Mouse (Mus musculus) thymus, postnatal 14 days (tissue): Measurements from ENCODE around the gene AW551984.

ENCODE experiments used
- DNase-seq: peaks from one replicate; pipeline ENCODE4 v3.0.0; 2021

AW551984 gene

DNA sequence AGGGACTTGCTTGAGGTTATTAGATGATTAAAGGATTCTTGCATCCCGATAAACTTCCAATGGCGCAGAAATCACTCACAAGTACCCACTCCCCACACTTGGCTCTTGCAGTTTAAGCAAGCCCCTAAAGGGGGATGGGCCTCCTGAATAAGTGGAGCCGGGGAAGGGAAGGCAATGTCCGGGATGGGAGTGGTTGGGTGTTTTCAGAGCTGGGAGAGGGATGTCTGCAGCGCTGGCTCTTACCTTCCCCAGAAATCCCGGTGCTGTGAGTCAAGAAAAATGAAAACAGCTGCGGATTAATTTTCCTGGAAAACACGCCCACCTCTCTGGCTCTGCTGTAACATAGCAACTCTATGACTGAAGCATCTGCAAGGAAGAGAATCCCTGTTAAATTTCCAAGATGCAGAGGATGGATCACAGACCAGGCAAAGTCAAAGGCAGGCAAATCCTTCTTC is at the start of gene AW551984:
TSS of gene AW551984 (minus strand) at position 405 of the 455 bp plus-strand sequence.
- no peak for DNase-seq

DNA sequence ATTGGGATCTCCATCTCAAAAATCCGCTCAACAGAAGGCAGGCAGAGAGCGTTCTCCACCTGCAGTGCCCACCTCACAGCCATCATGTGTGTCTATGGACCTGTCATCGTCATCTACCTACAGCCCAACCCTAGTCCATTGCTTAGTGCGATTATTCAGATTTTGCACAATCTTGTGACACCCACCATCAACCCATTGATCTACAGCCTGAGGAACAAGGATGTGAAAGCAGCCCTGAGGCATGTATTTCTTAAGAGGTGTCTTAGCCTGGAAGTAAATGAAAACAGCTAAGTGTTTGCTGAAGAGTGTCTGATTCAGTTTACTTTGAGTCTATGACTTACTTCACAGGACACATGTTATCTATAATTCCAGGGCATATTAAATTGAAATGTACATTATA is 43.2 kb upstream of the AW551984 start:
- no peak for DNase-seq

DNA sequence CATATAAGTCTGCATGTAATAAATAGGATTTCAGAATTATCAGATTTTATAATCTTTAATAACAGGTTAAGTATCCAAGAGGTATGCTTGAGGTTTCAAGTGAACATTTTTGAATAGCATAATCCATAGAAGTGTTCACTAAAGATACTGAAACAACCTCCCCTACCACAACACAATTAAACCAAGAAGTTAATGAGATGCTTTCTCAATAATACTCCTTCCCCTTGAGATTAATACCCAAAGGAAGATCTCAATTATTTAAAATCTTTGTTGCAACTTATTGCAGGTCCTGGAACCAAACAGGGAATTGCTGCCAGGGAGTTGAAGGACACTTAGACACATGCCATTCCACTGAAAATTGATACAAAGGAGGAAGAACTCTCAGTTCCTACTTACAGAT is 40.6 kb upstream of the AW551984 start, which contains the start of gene Olfr961:
TSS of gene Olfr961 (plus strand) at position 301 of the 400 bp plus-strand sequence.
- DNase-seq: no peak

DNA sequence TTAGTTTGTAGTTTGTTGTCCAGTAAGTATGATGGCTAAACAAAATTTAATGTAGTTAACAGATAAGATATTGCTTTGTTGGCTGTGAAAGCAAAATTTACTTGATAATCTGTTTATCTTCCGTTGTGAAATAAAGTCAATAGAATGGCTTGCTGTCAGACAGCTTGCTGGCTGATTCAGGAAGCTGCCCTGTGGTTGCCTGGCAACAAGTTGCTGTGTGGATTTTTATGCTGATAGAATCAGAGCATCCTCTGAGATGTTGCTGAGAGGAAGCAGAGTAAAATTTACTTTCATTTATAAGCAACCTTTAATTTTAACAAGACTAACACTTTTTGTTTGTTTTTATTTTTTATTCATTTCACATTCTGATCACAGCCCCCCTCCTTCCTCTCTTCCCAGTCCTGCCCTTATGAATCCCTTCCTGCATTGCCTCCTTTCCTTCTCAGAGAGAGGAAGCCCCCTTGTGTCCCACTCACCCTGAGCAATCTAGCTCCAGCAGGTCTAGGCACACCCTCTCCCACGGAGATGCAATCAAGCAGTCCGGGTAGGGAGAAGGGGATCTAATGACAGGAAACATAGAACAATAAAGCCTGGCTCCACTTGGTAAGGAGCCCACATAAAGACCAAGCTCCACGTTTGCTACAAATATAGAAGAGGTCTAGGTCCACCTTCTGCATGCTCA is 29.9 kb upstream of the AW551984 start:
- no peak for DNase-seq

DNA sequence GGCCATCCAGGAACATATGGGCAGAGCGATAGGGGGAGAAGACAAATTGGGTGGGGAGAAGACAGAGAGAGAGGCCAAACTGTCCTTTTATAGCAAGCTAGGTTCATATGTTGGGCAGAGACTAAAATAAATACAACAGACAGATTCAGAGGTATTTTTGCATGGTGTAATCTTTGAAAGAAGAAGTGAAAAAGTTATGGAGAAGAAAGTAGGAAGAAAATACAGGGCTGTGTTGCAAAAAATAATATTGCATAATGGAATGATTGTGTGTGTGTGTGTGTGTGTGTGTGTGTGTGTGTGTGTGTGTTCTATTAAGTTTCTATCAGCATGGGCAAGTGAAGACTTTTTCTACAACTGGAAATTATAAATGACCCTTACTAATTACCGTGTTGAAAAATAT is 24.9 kb upstream of the AW551984 start:
- DNase-seq: no peak

DNA sequence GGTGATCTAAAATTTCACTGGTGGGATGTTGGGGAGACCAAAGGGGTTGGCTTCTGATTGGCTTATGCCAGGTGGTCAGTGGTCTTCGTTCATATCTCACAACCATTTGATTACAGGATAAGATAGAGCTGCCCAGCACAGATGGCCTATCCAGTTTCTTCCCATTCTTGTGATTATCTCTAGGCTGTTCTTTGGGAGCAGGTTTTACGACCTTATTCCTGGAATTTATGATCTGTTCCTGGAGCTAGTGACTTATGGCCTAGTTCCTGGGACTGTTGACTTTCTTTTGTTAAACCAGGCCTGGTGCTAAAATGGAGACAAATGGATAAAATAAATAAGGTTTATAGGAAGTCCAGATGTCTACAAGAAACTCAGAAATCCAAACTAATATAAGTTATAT is 20.5 kb upstream of the AW551984 start:
- DNase-seq: no peak

DNA sequence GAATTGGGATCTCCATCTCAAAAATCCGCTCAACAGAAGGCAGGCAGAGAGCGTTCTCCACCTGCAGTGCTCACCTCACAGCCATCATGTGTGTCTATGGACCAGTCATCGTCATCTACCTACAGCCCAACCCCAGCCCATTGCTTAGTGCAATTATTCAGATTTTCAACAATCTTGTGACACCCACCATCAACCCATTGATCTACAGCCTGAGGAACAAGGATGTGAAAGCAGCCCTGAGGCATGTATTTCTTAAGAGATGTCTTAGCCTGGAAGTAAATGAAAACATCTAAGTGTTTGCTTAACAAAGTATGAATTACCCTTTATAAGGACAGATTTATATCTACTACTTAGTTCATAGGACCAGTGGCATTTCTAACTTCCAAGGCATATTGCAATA is 19.6 kb upstream of the AW551984 start:
- no peak for DNase-seq

DNA sequence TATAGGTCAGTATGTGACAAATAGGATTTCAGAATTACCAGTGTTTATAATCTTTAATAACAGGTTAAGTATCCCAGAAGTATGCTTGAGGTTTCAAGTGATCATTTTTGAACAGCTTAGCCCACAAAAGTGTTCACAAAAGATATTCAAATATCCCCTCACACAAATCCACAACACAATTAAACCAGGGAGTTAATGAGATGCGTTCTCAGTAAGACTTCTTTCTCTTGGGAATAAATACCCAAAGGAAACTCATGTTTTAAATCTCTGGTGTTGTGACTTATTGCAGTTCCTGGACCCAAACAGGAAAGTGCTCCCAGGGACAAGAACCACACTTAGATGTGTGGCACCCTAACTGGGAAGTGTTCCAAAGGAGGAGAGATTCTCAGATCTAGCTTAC is 16.9 kb upstream of the AW551984 start, which contains the start of gene Olfr960:
TSS of gene Olfr960 (plus strand) at position 301 of the 400 bp plus-strand sequence.
- no peak for DNase-seq

DNA sequence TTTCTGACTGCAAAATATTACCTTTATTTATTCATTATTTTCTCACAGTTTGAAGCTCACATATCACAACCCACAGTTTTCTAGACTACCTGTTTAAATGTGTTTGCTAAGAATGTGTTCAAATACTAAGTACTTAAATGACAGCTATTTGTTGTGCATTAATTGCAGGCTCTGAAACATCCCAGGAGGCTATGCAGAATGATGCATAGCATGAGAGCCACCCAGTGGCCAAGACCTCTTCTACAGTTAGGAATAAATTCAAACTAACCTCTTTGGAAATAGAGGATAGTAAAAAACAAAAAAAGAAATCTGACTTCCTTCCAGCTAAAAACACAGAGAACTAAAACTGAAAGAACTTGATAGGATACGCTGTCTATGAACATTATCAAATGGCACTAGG is 7.8 kb upstream of the AW551984 start:
- DNase-seq: no peak

DNA sequence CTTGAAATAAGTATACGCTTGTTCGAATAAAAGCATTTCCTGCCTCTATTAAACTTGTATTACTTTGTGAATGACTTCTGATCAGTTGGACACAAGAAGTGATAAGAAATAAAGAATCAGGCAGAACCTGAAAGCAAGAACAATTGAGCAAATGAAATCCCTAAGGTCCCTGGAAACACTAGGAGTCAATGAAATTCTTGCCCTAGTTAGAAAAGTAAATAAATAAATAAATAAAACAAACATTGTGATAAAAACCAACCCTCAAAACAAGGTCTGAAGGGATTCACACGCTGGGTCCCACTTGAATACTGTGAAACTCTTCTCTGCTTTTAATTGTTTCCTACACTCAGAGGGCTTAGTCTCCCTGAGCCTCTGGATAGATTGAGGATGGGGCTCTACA is 6.2 kb upstream of the AW551984 start, which contains the start of gene Olfr148:
TSS of gene Olfr148 (plus strand) at position 301 of the 400 bp plus-strand sequence.
- no peak for DNase-seq

DNA sequence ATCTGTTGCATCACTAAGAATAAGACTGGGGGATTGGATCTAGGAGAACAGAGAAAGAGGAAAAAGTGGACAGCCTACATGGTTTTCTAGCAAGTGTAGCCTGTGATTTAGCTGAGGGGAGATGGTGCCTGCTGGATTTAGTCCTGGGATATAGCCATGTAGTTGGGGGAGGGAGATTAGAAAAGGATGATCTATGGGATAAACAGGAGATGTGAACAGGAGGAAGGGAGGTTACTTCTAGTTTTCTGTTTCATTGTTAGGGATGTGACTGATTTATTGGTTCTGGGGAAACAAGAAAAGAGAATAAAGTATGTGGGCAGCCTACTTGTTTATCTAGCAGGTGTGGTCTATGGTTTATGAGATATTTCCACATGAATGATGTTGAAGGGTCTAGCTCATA is 4.3 kb upstream of the AW551984 start:
- DNase-seq: no peak

DNA sequence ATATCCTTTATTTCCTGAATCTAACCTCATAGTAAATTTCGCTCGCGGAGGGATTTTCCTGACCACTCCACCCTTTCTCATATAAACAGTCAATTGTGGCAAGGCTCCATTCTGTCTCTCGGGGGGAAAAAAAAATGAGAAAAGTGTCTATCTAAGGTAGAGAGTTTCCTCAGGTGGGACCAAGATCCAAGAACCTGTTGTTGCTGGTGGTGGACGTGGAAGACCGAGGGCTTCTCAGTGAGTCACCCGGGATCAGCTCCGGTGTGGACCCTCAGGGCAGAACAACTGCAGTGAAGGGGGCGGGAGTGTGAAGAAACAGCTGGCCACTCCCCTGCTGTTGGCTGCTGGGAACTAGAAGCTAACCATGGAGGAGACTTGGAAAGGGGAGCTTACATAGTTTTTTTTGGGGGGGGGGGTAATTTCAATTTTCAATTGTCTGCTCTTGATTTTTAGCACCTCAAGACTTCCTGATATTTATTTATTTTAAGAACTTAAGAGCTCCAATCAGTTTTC is 814 bp downstream of the AW551984 start:
- DNase-seq: no peak

DNA sequence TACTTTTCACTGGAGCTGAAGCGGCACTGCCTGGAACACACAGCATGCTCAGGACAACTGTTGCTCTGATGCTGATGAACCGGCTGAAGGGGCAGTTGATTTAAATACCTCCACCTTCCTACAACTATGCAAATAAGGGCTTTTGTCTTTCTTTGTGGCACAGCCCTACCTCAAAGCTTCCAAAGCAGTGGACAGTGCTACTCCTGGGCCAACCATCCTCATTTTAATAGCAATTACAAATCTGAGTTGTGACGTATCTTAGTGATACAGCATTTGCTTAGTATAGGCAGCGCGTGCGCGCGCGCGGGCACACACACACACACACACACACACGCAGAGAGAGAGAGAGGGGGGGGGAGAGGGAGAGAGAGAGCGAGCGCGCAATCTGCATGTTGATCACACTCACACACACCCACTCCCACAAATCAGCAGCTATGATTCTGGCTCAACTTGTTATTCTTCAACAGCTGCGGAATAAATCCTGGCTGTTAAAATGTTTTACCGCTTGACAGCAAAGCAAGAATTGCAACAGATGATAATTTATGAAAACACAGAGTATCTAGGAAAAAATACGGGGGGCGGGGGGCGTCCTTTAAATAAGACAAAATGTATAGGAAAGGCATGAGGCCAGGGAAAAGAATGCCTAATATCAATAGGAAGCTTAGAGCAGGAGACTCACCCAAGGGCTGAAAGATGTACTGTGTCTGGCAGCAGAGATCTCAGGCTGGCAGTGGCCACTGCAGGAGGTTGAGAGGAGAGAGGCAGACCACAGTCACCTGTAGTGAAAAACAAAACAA is 1.5 kb downstream of the AW551984 start:
- DNase-seq: no peak

DNA sequence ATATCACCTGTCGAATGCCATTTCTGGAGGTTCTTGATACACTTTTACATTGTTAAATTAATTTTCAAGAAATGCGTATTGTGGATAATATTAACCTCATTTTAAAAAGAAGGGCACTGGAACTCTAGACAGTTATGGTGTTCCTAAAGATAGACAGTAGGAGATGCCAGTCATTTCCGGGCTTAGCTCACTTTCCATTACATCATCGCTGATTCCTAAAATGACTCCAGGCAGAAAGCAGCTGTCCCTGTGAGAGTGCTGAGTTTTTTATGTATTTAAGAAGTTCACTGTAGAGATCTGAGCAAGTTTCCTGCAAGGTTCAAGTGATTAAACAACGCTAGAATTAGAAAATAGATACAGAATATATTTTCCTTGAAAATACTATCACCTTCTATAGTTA is 27.2 kb downstream of the AW551984 start:
- no peak for DNase-seq

DNA sequence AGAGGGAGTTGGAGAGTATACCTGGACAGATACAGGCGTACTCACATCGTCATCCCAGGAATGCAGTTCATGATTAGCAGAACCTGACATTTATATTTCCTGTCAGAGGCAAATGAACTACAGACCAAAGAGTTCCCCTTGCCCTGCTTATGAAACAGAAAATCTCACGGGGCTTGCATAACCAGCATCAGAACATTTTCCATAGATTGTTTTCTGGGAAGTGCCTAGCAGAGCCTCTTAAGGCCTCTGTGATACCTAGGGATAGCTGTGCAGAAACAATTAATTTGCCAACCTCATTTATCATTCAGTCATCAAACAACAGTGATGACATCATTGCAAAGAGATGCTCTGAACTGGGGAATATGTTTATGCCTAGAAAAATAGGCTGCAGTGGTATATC is 28.7 kb downstream of the AW551984 start, which contains the start of gene Olfr959:
TSS of gene Olfr959 (minus strand) at position 101 of the 400 bp plus-strand sequence.
- DNase-seq: no peak

DNA sequence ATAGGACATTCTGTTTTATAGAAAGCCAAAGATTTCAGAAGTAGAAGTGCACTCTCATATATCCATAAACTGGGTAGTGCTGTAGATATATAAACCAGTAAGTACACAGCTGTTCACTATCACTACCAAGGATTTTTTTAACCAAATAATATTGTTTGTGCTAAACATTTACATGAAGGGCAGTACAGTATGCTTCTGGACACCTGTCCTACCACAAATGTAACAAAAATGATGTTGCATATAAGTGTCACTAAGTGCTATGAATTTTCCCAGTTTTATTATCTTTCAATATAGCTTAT is 45.9 kb downstream of the AW551984 start:
- no peak for DNase-seq

DNA sequence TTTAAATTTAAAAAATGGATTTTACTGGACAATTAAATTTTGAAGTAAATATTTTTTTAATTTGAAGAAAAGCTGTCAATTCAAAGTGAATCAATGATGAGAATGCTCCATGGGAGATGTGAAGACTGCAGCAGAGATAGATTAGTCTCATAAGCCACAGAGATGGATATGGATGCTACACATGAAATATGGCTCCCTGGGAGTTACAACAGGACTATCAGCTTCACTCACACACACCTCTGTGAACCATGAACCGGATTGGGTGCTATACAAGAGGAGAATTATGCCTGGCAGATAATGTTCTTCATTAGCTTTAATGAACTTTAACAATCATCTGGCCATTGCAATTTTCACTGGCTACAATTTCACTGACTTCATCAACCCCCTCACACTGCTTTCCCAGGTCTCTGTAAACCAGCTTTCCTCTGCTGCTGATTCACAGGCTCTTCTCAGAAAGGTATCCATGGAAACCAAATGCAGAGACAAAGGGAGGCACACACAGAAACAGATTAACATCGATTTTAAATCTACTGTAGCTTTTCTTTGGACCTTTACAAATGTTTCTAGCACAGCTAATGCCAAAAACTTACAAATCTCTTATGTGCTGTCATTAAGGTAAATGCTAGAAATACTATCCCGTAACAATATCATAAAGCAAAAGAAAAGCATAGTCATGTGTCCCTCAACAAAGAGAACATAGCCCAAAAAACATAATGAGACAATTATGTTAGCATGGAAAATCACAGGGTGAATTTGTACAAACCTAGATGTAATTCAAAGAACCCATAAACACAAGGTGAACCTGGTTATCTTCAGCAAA is 46.5 kb downstream of the AW551984 start:
- no peak for DNase-seq

DNA sequence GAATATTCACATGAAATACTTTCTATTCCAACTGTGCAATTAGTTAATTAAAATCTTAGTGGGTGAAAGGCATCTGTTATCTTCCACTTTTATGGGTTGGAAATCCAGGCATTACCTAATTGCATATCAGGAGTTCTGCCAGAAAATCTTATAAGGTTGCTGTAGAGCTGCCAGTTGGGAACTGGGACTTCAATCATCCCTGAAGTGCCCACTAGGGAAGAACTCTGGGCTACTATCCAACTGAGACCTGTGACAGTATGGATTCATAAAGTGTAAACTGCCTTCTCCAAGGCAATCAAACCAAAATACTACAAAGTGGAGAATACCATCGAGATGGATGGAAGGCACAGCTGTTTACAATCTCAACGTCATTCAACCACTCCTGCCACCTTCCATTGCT is 50.3 kb downstream of the AW551984 start, which contains the start of gene Olfr958:
TSS of gene Olfr958 (minus strand) at position 109 of the 400 bp plus-strand sequence.
- no peak for DNase-seq

DNA sequence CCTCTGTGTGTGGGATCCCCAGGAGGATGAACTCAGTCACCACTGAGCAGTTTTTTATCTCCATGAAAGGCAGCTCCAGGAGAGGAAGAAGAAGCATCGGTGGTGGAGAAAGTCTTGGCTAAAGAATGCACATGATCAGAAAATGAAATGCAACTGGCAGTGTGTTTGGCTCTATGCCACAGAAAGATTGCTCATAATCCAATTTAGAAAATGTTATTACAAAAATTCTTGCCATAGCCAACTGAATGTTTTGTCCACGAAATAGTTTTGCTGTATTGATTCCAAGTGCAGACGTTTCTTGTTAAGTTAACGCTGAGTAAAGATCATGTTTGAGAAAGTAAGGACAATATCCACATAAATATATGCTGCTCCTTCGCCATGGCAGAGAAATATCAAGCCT is 53.4 kb downstream of the AW551984 start:
- DNase-seq: no peak
